Mouse (Mus musculus): ENCODE measurements around the gene Zfp37.

DNA sequence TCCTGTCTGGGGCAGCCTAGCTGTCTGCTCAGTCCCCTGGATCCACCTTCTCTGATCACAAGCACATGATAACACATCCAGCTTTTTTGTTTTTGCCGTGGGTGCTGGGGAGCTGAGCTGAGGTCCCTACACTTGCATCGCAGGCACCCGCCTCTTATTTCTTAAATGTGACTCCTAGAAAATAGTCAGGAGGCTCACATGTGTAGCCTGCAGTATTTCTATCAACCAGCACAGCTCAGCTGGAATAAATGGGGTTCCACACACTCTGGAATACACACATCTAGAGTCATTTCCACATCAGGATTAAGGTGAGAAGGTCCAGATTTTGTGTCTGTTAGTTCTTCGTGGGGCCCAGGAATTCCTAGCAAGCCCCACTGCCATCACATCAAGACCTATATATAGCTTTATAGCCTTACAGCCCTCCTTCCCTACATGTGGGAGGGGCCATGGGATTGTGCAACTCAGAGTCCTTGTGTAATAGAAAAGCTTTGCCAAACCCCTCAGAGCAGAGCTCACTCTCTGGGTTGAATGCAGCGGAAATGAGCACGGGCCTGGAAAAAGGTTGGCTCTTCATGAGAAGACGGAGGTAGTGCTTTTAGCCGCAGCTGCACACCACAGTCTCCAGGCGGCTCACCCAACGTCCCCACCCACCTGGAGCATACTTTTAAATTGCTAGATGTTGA is 34.4 kb upstream of the Zfp37 start:
- TF ChIP-seq CTCF (conservative IDR thresholded peaks at IDR 0.05 in 1 of 2, IDR thresholded peaks at IDR 0.05 in 1 of 2; ENCODE audit: low read depth in 2 of 2, low read length in 2 of 2) (no peak), POLR2A (IDR thresholded peaks at IDR 0.05; ENCODE audit: low read depth, low read length) (no peak), MAFK (IDR thresholded peaks at IDR 0.05; ENCODE audit: insufficient replicate concordance, low read length) (no peak), MEF2A (IDR thresholded peaks at IDR 0.05; ENCODE audit: borderline replicate concordance, low read depth, low read length) (no peak), POLR2AphosphoS2 (IDR thresholded peaks at IDR 0.05; ENCODE audit: low read depth, low read length) (no peak), RAD21 (IDR thresholded peaks at IDR 0.05; ENCODE audit: low read depth, low read length) (no peak), ZNF384 (IDR thresholded peaks at IDR 0.05; ENCODE audit: low read depth, low read length) (no peak), ZKSCAN1 (IDR thresholded peaks at IDR 0.05; ENCODE audit: borderline replicate concordance, low read depth, low read length) (no peak), EP300 (IDR thresholded peaks at IDR 0.05; ENCODE audit: low read length) (no peak), TBP (conservative IDR thresholded peaks at IDR 0.05; ENCODE audit: low read depth, low read length) (no peak), MAZ (IDR thresholded peaks at IDR 0.05; ENCODE audit: low read depth, low read length) (no peak), CHD1 (IDR thresholded peaks at IDR 0.05; ENCODE audit: low read depth, low read length) (no peak)
